Mouse (Mus musculus): Measurements from ENCODE around the gene Gm11077. TPM values are rescaled to one million over a fixed set of nuclear protein-coding genes. Genes with fewer than 3 reads are reported as not detected.
A peak's percentile ranks its signal among the peaks of the same experiment; 100 is the strongest.

Gene Gm11077
- total and polyA plus RNA-seq, 2 experiments from 2014 or later: not detected

GRCm38 (mm10) chr6:140712754-140713153 is 16.3 kb upstream of the Gm11077 start:
- no peaks in the 10 kb centered on the region for H3K9me3 ChIP-seq (ENCODE audit: low read length)
- H3K36me3 ChIP-seq (ENCODE audit: insufficient read depth): no peaks in the 10 kb centered on the region
- DNase-seq (peak; percentile 88), ATAC-seq (peak; percentile 54; the same call in 1 of the 2 replicates)
- no peak overlapping the region for H3K4me2 ChIP-seq (ENCODE audit: low read depth)
- 6% methylated on average over 11 of the region's 11 CpGs for WGBS
- H3K4me1 ChIP-seq (ENCODE audit: insufficient read depth): no peaks in the 10 kb centered on the region
- peak; percentile 89 for TF ChIP-seq CTCF (IDR thresholded peaks at IDR 0.05; ENCODE audit: low read depth)
- H3K4me3 ChIP-seq (ENCODE audit: low read depth, low read length): no peak overlapping the region
- H3K27me3 ChIP-seq (ENCODE audit: insufficient read depth, low read length): no peaks in the 10 kb centered on the region
- no peak overlapping the region for H3K9ac ChIP-seq
- H3K27ac ChIP-seq (ENCODE audit: low read depth, low read length): no peak overlapping the region

GRCm38 (mm10) chr6:140714905-140715365 is 14.1 kb upstream of the Gm11077 start:
- H3K9ac ChIP-seq: no peak overlapping the region
- no peak overlapping the region for H3K27ac ChIP-seq (ENCODE audit: low read depth, low read length)
- ATAC-seq: peak; percentile 77
- H3K4me1 ChIP-seq (ENCODE audit: insufficient read depth): no peaks in the 10 kb centered on the region
- no peak overlapping the region for H3K4me2 ChIP-seq (ENCODE audit: low read depth)
- H3K27me3 ChIP-seq (ENCODE audit: insufficient read depth, low read length): no peaks in the 10 kb centered on the region
- no peak overlapping the region for H3K4me3 ChIP-seq (ENCODE audit: low read depth, low read length)
- H3K9me3 ChIP-seq (ENCODE audit: low read length): no peaks in the 10 kb centered on the region
- 22% methylated on average over 10 of the region's 10 CpGs for WGBS
- no peaks in the 10 kb centered on the region for H3K36me3 ChIP-seq (ENCODE audit: insufficient read depth)
- peak; percentile 98 for TF ChIP-seq CTCF (IDR thresholded peaks at IDR 0.05; ENCODE audit: low read depth)
- peak; percentile 91 for DNase-seq

GRCm38 (mm10) chr6:140722058-140722457 is 7.0 kb upstream of the Gm11077 start:
- no peak for TF ChIP-seq CTCF (IDR thresholded peaks at IDR 0.05; ENCODE audit: low read depth)
- ATAC-seq: no peak
- 87% methylated on average over 10 of the region's 10 CpGs for WGBS

GRCm38 (mm10) chr6:140730669-140731401 is 1.8 kb downstream of the Gm11077 start:
- Histone ChIP-seq H3K4me2 (ENCODE audit: low read depth) (no peak overlapping the region), H3K4me3 (ENCODE audit: low read depth, low read length) (no peak overlapping the region), H3K36me3 (ENCODE audit: insufficient read depth) (no peaks in the 10 kb centered on the region), H3K27me3 (ENCODE audit: insufficient read depth, low read length) (no peaks in the 10 kb centered on the region), H3K9ac (no peak overlapping the region), H3K4me1 (ENCODE audit: insufficient read depth) (0 out of 2 replicates have a peak, but pooled peaks cover 4% of the 10 kb centered on the region), H3K9me3 (ENCODE audit: low read length) (no peaks in the 10 kb centered on the region), H3K27ac (ENCODE audit: low read depth, low read length) (no peak overlapping the region)
- TF ChIP-seq CTCF (IDR thresholded peaks at IDR 0.05; ENCODE audit: low read depth): no peak
- 46% methylated on average over 6 of the region's 6 CpGs for WGBS
- no peak for DNase-seq
- no peak; the same call in 1 of the 2 replicates for ATAC-seq

More at GRCm38 (mm10) chr6:140722058-140722457, 7.0 kb upstream of the Gm11077 start:
- no peak overlapping the region for H3K27ac ChIP-seq (ENCODE audit: low read depth, low read length)
- DNase-seq: no peak
- H3K9me3 ChIP-seq (ENCODE audit: low read length): no peaks in the 10 kb centered on the region
- H3K9ac ChIP-seq: no peak overlapping the region
- H3K36me3 ChIP-seq (ENCODE audit: insufficient read depth): no peaks in the 10 kb centered on the region
- H3K27me3 ChIP-seq (ENCODE audit: insufficient read depth, low read length): no peaks in the 10 kb centered on the region
- no peak overlapping the region for H3K4me3 ChIP-seq (ENCODE audit: low read depth, low read length)
- no peaks in the 10 kb centered on the region for H3K4me1 ChIP-seq (ENCODE audit: insufficient read depth)
- H3K4me2 ChIP-seq (ENCODE audit: low read depth): no peak overlapping the region

- WGBS: 27% methylated on average over 1 of the region's 1 CpGs
- ATAC-seq (peak; percentile 90), DNase-seq (peak; percentile 77)
- Histone ChIP-seq H3K27ac (ENCODE audit: low read depth, low read length) (no peak overlapping the region), H3K27me3 (ENCODE audit: insufficient read depth, low read length) (no peaks in the 10 kb centered on the region), H3K4me1 (ENCODE audit: insufficient read depth) (0 out of 2 replicates have a peak, but pooled peaks cover 4% of the 10 kb centered on the region), H3K9ac (no peak overlapping the region), H3K4me2 (ENCODE audit: low read depth) (no peak overlapping the region), H3K4me3 (ENCODE audit: low read depth, low read length) (no peak overlapping the region), H3K9me3 (ENCODE audit: low read length) (no peaks in the 10 kb centered on the region), H3K36me3 (ENCODE audit: insufficient read depth) (no peaks in the 10 kb centered on the region)
- no peak for TF ChIP-seq CTCF (IDR thresholded peaks at IDR 0.05; ENCODE audit: low read depth)
Measured at GRCm38 (mm10) chr6:140731402-140731730, 2.3 kb downstream of the Gm11077 start.

DNA sequence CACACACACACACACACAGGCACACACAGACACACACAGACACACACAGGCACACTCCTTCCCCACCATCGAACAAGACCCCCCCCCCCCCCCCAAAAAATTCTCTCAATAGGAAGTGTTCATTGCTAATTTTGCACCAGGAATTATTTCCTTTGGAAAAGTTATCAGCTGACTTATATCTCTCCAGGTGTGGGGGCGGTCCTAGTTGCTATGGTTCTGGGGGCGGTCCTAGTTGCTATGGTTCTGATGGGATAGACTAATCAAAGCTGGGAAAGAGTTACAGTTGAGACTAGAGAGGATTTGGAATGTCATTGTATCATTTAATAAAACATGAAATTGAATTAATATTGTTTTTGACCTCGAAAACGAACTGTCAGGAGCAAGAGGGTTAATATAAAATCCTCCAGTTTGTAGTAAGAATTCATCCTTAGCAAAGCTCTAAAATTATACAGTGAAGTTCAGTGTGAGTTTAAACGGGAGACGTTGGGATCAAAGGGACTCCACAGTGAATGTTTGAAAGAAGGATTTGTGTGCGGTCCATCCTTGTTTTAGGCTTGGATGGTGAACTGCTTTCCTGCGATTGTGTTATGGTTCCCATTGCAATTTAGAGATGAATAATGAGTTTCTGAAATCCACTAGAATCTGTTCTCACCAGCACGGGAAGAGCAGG is 4.0 kb downstream of the Gm11077 start:
- Histone ChIP-seq H3K27me3 (ENCODE audit: insufficient read depth, low read length) (no peaks in the 10 kb centered on the region), H3K27ac (ENCODE audit: low read depth, low read length) (0 out of 2 replicates have a peak overlapping the region, but pooled peaks have one; percentile 35), H3K9me3 (ENCODE audit: low read length) (no peaks in the 10 kb centered on the region), H3K4me2 (ENCODE audit: low read depth) (peak overlapping the region; percentile 59), H3K4me1 (ENCODE audit: insufficient read depth) (0 out of 2 replicates have a peak, but pooled peaks cover 4% of the 10 kb centered on the region), H3K36me3 (ENCODE audit: insufficient read depth) (no peaks in the 10 kb centered on the region), H3K9ac (peak overlapping the region; percentile 53), H3K4me3 (ENCODE audit: low read depth, low read length) (peak overlapping the region; percentile 34)
- no peak for TF ChIP-seq CTCF (IDR thresholded peaks at IDR 0.05; ENCODE audit: low read depth)
- WGBS: 32% methylated on average over 10 of the region's 10 CpGs
- DNase-seq (peak; percentile 27), ATAC-seq (peak; percentile 83; the same call in 1 of the 2 replicates)

- Histone ChIP-seq H3K9ac (peak overlapping the region; percentile 53), H3K4me3 (ENCODE audit: low read depth, low read length) (peak overlapping the region; percentile 34), H3K4me1 (ENCODE audit: insufficient read depth) (0 out of 2 replicates have a peak, but pooled peaks cover 4% of the 10 kb centered on the region), H3K27ac (ENCODE audit: low read depth, low read length) (0 out of 2 replicates have a peak overlapping the region, but pooled peaks have one; percentile 35), H3K27me3 (ENCODE audit: insufficient read depth, low read length) (no peaks in the 10 kb centered on the region), H3K9me3 (ENCODE audit: low read length) (no peaks in the 10 kb centered on the region), H3K36me3 (ENCODE audit: insufficient read depth) (no peaks in the 10 kb centered on the region), H3K4me2 (ENCODE audit: low read depth) (peak overlapping the region; percentile 59)
- WGBS: 5% methylated on average over 15 of the region's 15 CpGs
- TF ChIP-seq CTCF (IDR thresholded peaks at IDR 0.05; ENCODE audit: low read depth): no peak
- ATAC-seq (peak; percentile 48), DNase-seq (peak; percentile 29)
Measured at GRCm38 (mm10) chr6:140733641-140733986, 4.5 kb downstream of the Gm11077 start.

Measured in forebrain, postnatal 0 days (tissue).